Mouse (Mus musculus): Measurements from ENCODE around the gene Efcab1.

The Efcab1 gene

DNA sequence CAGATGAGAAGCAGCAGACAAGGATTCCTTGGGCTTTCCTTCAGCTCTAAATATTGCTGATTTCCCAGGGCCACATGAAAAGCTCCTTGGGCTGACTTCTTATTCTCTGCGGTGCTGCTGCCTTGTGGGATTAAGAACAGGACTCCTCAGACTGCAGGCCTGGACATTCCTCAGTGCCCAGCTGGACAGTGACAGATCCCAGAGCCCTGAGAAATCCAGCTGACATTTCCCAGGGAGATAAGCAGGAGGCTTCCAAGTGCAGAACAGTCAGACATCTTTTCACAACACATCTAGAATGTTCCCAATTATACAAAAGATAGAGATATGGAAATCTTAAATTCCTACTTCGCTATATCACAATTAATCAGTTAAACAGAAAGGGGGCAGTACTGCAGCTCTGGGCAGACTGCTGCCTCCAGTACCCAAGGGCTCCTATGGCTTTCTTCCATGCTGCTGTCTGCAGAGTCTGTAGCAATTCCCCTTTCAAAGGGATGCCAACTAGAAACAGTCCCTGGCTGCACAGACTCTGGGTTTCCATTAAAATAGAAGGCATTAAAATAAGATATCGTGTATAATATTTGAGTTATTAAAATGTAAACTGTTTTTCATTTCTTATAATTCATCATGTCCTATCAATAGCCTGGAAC lies 86.2 kb downstream of the Efcab1 start:
- DNase-seq (ENCODE audit: low read depth, low spot score), result no peak

DNA sequence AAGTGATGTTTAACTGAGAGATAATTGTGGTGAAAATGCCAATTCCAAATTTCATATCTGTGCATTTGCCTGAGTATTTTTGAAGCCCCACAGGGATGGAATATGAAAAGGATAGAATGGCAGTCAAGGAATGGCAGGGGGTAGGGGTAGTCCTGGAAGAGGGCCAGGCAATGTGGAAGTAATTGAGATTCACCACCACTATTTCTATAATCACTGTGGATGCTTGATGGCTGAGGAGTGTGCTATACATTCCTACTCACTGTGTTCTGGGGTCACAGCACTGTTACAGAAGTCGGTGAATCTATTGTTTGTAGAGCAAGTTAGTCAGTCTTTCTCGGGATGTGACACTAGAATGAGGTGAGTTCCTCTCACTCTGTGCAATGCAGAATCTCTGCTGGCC lies 108.3 kb downstream of the Efcab1 start:
- DNase-seq (ENCODE audit: low read depth, low spot score), result no peak
